Mouse (Mus musculus): ENCODE results near the gene Fgfr2.

GRCm38 (mm10) chr7:132889691-132890090 lies 233.5 kb downstream of the Fgfr2 start:
- TF ChIP-seq CTCF (conservative IDR thresholded peaks at IDR 0.05; ENCODE audit: low read length) (no peak), POU5F1 (IDR thresholded peaks at IDR 0.05; ENCODE audit: borderline replicate concordance, low read length) (no peak), NANOG (IDR thresholded peaks at IDR 0.05; ENCODE audit: borderline replicate concordance, low read length) (no peak)

Measured in E14TG2a.4 (cell line).